ENCODE assay signal across 8 mouse cellular contexts in genomic region chr12:112869783-112870204, GRCm38 (mm10). TPM values are rescaled to one million over a fixed set of nuclear protein-coding genes. Genes with fewer than 3 reads are reported as not detected.
A peak's percentile ranks its signal among the peaks of the same experiment; 100 is the strongest.
DNase-seq lines count a peak whose midpoint lies in the region; ATAC-seq and TF ChIP-seq lines count a peak whose summit lies in the region.

No protein-coding gene starts in this region.

- TF ChIP-seq EP300 in lung, postnatal 0 days (IDR thresholded peaks at IDR 0.05) = no peak

- H3K36me3 ChIP-seq in lung, postnatal 0 days (ENCODE audit: insufficient read depth, low read length) = no peaks in the 10 kb centered on the region

- TF ChIP-seq CTCF in lung, postnatal 0 days (IDR thresholded peaks at IDR 0.05) = no peak

- H3K9ac ChIP-seq in lung, postnatal 0 days (replicated peaks; ENCODE audit: low read depth) = no peak overlapping the region

- WGBS in lung, postnatal 0 days = 5% methylated on average over 16 of the region's 16 CpGs

- no peak overlapping the region for H3K4me2 ChIP-seq in lung, postnatal 0 days (replicated peaks; ENCODE audit: low read depth, low read length)

- H3K4me3 ChIP-seq in lung, postnatal 0 days (ENCODE audit: low read depth, low read length) = no peak overlapping the region

- no peak for ATAC-seq in lung, postnatal 0 days

- H3K9me3 ChIP-seq in lung, postnatal 0 days (ENCODE audit: low read length) = no peaks in the 10 kb centered on the region

- H3K4me1 ChIP-seq in lung, postnatal 0 days (ENCODE audit: insufficient read depth, low read depth, low read length) = no peaks in the 10 kb centered on the region

- DNase-seq in heart, adult 11 months = peak; percentile 88
- no peak for DNase-seq in heart, postnatal 25 days (ENCODE audit: low spot score)
- peak; percentile 27 for DNase-seq in lung, postnatal 0 days (ENCODE audit: low spot score)
- DNase-seq in lung, adult 18-20 months = no peak
- peak; percentile 56 for DNase-seq in mesoderm, embryonic 11.5 days (ENCODE audit: low read depth, low spot score)
- DNase-seq in yolk sac, embryonic 10.5 days (ENCODE audit: low spot score) = peak; percentile 49
- DNase-seq in cerebellum, adult 9-11 months = no peak
- no peak for DNase-seq in B cell, adult 2 months

- intact Hi-C loops in heart, postnatal 25 days (cut with DNase I) = loop anchor here (10.0 kb wide), 1 partner anchor 205 kb away; the partner anchor contains the start of gene Tex22

- H3K27ac ChIP-seq in lung, postnatal 0 days (ENCODE audit: low read length) = no peak overlapping the region

- H3K27me3 ChIP-seq in lung, postnatal 0 days (replicated peaks; ENCODE audit: insufficient read depth, low read length) = peaks cover 8% of the 10 kb centered on the region

RNA-seq across cellular contexts. Expression of gene Gpr132, which starts 1.8 kb away (rescaled TPM):
- under 1 TPM in 1 of 2 experiments, not detected in 1; 0.23 TPM for total RNA-seq in heart, postnatal 25 days (2021)
- polyA plus RNA-seq in lung, postnatal 0 days (2015; fragmentation: Nextera tagmentation; extraction: Ambion mirVana) = 0.25 and 0.40 TPM in 2 replicates

RNA-seq across cellular contexts. Expression of gene Cdca4, which starts 40.6 kb away (rescaled TPM):
- total RNA-seq in heart, postnatal 25 days (2021) = 1 to 10 TPM; 6.4 to 7.6 TPM
- polyA plus RNA-seq in lung, postnatal 0 days (2015; fragmentation: Nextera tagmentation; extraction: Ambion mirVana) = 28.1 and 29.5 TPM in 2 replicates

RNA-seq across cellular contexts. Expression of gene Jag2, which starts 59.8 kb away (rescaled TPM):
- total RNA-seq in heart, postnatal 25 days (2021) = 10 to 100 TPM; 22.4 to 34.7 TPM
- 6.0 and 7.7 TPM in 2 replicates for polyA plus RNA-seq in lung, postnatal 0 days (2015; fragmentation: Nextera tagmentation; extraction: Ambion mirVana)

Comparison
In these comparisons a context has a peak if more than half of its experiments do, and no peak if none do; other contexts are left out.
1. DNase-seq: peak in heart, adult 11 months (single experiment), lung, postnatal 0 days (single experiment), mesoderm, embryonic 11.5 days (single experiment) and yolk sac, embryonic 10.5 days (single experiment); none in heart, postnatal 25 days (single experiment), lung, adult 18-20 months (0 of 2), cerebellum, adult 9-11 months (single experiment) and B cell, adult 2 months (0 of 2).